Mouse (Mus musculus): ENCODE results near the gene Golph3l.

GRCm38 (mm10) chr3:95655437-95655836 is 66.7 kb downstream of the Golph3l start:
- TF ChIP-seq POLR2A (IDR thresholded peaks at IDR 0.05; ENCODE audit: low read depth, low read length) (no peak), CTCF (IDR thresholded peaks at IDR 0.05; ENCODE audit: borderline replicate concordance, insufficient read depth, low read length) (no peak)
